Mouse (Mus musculus): ENCODE measurements around the gene Slc4a5.
"Not testable (repeated sequence)": the region's sequence is repeated elsewhere in the genome, so short reads cannot be mapped to it uniquely, and the experiment has no call there.

The Slc4a5 gene

GRCm38 (mm10) chr6:83312021-83312420, 92.4 kb downstream of the Slc4a5 start:
- DNase-seq: no peak

GRCm38 (mm10) chr6:83312514-83312913, 92.9 kb downstream of the Slc4a5 start:
- no peak for DNase-seq

GRCm38 (mm10) chr6:83315293-83315692, 95.7 kb downstream of the Slc4a5 start:
- DNase-seq: no peak

- DNase-seq: no peak
Observed at GRCm38 (mm10) chr6:83316022-83316421, 96.4 kb downstream of the Slc4a5 start.

GRCm38 (mm10) chr6:83317108-83317741, 97.6 kb downstream of the Slc4a5 start:
- peak; percentile 92 to 93 for DNase-seq

GRCm38 (mm10) chr6:83321927-83322326, 102.3 kb downstream of the Slc4a5 start:
- no peak for DNase-seq

GRCm38 (mm10) chr6:83322794-83323193, 103.2 kb downstream of the Slc4a5 start:
- DNase-seq: no peak

GRCm38 (mm10) chr6:83323652-83324419, 104.2 kb downstream of the Slc4a5 start:
- DNase-seq: no peak

- DNase-seq: peak; percentile 96
Observed at GRCm38 (mm10) chr6:83325525-83326393, 106.1 kb downstream of the Slc4a5 start, which contains the start of the genes Mthfd2 and Mob1a. Gene Mthfd2 (minus strand): TSS chr6:83325908. Gene Mob1a (plus strand): TSS chr6:83326016.

- DNase-seq: no peak
Observed at GRCm38 (mm10) chr6:83326394-83326736, 106.7 kb downstream of the Slc4a5 start.

- no peak for DNase-seq
Observed at GRCm38 (mm10) chr6:83326761-83327160, 107.1 kb downstream of the Slc4a5 start.

- no peak for DNase-seq
Observed at GRCm38 (mm10) chr6:83327591-83328190, 108.1 kb downstream of the Slc4a5 start.

- DNase-seq: no peak
Observed at GRCm38 (mm10) chr6:83341387-83341786, 121.8 kb downstream of the Slc4a5 start.

GRCm38 (mm10) chr6:83342957-83343356, 123.3 kb downstream of the Slc4a5 start:
- DNase-seq: no peak

GRCm38 (mm10) chr6:83345285-83345684, 125.7 kb downstream of the Slc4a5 start:
- not testable (repeated sequence) for DNase-seq

- DNase-seq: no peak
Observed at GRCm38 (mm10) chr6:83347916-83348315, 128.3 kb downstream of the Slc4a5 start.

GRCm38 (mm10) chr6:83348873-83349272, 129.2 kb downstream of the Slc4a5 start, which contains the start of gene Bola3:
Gene Bola3 (plus strand): TSS chr6:83349147.
- no peak for DNase-seq

- DNase-seq: peak; percentile 91 to 95
Observed at GRCm38 (mm10) chr6:83349274-83349958, 129.8 kb downstream of the Slc4a5 start.

GRCm38 (mm10) chr6:83350172-83350571, 130.5 kb downstream of the Slc4a5 start:
- DNase-seq: no peak

- DNase-seq: no peak
Observed at GRCm38 (mm10) chr6:83350851-83351405, 131.3 kb downstream of the Slc4a5 start.

GRCm38 (mm10) chr6:83351490-83352160, 132.0 kb downstream of the Slc4a5 start:
- DNase-seq: no peak

Measured in lung, postnatal 4 days (tissue).